Mouse (Mus musculus) cerebellum, adult 2 months (tissue): ENCODE data around the gene Lrrc40. TPM values are rescaled to one million over a fixed set of nuclear protein-coding genes. Genes with fewer than 3 reads are reported as not detected.

ENCODE experiments used
- DNase-seq, 2 experiments: peaks; one replicate each; pipeline ENCODE4 v3.0.0; 2021
- H3K27ac ChIP-seq: fragments of 200-500 bp; 2 replicates; pipeline ENCODE4 v1.5.1; 2012; ENCODE audit warnings: low read length, control low read depth, inconsistent platforms; ENCODE audit not compliant: insufficient read depth
- H3K27me3 ChIP-seq: fragments of 200-500 bp; 2 replicates; pipeline ENCODE4 v1.6.1; 2012; ENCODE audit warnings: inconsistent platforms, mild to moderate bottlenecking, low read length, moderate library complexity; ENCODE audit not compliant: control insufficient read depth, insufficient read depth
- H3K4me1 ChIP-seq: fragments of 200-500 bp; 2 replicates; pipeline ENCODE4 v1.6.1; 2011; ENCODE audit warnings: low read length; ENCODE audit not compliant: control insufficient read depth, insufficient read depth
- H3K4me3 ChIP-seq: fragments of 200-500 bp; replicated peaks from 2 replicates; pipeline ENCODE3; 2011; ENCODE audit warnings: mild to moderate bottlenecking, low read depth, low read length, control low read depth; ENCODE audit not compliant: insufficient read depth
- CTCF ChIP-seq: fragments of 200-500 bp; IDR thresholded peaks from 2 replicates; pipeline ENCODE4 v1.5.1; 2011; ENCODE audit warnings: low read depth, mild to moderate bottlenecking, control low read depth, low read length, moderate library complexity, borderline replicate concordance; ENCODE audit not compliant: insufficient read depth
- POLR2A ChIP-seq: fragments of 200-500 bp; IDR thresholded peaks from 2 replicates; pipeline ENCODE4 v1.6.1; 2011; ENCODE audit warnings: low read length, control low read depth, borderline replicate concordance; ENCODE audit not compliant: insufficient read depth
- WGBS: fragments of 180-500 bp; shearing (Covaris S2); methylation state at CpG from one replicate; pipeline ENCODE4 v1.1.7; 2018; 5-methylcytosine and 5-hydroxymethylcytosine counted together
- polyA plus RNA-seq: library from polyadenylated mRNA; depleted of rRNA; stranded (reverse); fragments of >200 nt; gene quantifications from 2 replicates; pipeline ENCODE4 v1.2.3, GENCODE M21; 2012

Gene Lrrc40
- polyA plus RNA-seq, 1 experiment = 23.3 TPM

- Histone ChIP-seq H3K27ac (no peak overlapping the region), H3K4me3 (peak overlapping the region; percentile 93), H3K27me3 (no peaks in the 10 kb centered on the region), H3K4me1 (peaks cover 2% of the 10 kb centered on the region; the same call in 1 of the 2 replicates)
- no peak for TF ChIP-seq POLR2A
- TF ChIP-seq CTCF = no peak
- DNase-seq = no peak
- 3% methylated on average over 4 of the region's 4 CpGs for WGBS
These were observed 4.4 kb upstream of the Lrrc40 start for GRCm38 (mm10) chr3:158032106-158032505.

- peak in 1 of 2 experiments; percentile 31 for DNase-seq
- WGBS = 3% methylated on average over 11 of the region's 11 CpGs
- TF ChIP-seq CTCF = no peak
- no peak for TF ChIP-seq POLR2A
- Histone ChIP-seq H3K4me3 (peak overlapping the region; percentile 94), H3K4me1 (no peaks in the 10 kb centered on the region; the same call in 1 of the 2 replicates), H3K27me3 (no peaks in the 10 kb centered on the region), H3K27ac (peak overlapping the region; percentile 87; the same call in 1 of the 2 replicates)
These were observed 596 bp upstream of the Lrrc40 start for GRCm38 (mm10) chr3:158035866-158036265.

- no peaks in the 10 kb centered on the region for H3K27me3 ChIP-seq
- 85% methylated on average over 3 of the region's 3 CpGs for WGBS
- no peak overlapping the region for H3K4me3 ChIP-seq
- no peak overlapping the region for H3K27ac ChIP-seq
- H3K4me1 ChIP-seq = no peaks in the 10 kb centered on the region
- no peak for DNase-seq
- TF ChIP-seq CTCF (no peak), POLR2A (no peak)
These were observed 1.6 kb downstream of the Lrrc40 start for GRCm38 (mm10) chr3:158038106-158038505.

GRCm38 (mm10) chr3:158040755-158041154 lies 4.3 kb downstream of the Lrrc40 start:
- Histone ChIP-seq H3K4me1 (no peaks in the 10 kb centered on the region), H3K27me3 (no peaks in the 10 kb centered on the region), H3K27ac (no peak overlapping the region), H3K4me3 (no peak overlapping the region)
- no peak for TF ChIP-seq POLR2A
- no peak for DNase-seq
- 72% methylated on average over 2 of the region's 2 CpGs for WGBS

GRCm38 (mm10) chr3:158049508-158049907 lies 13.0 kb downstream of the Lrrc40 start:
- WGBS = 85% methylated on average over 2 of the region's 2 CpGs
- Histone ChIP-seq H3K4me1 (no peaks in the 10 kb centered on the region), H3K4me3 (no peak overlapping the region), H3K27me3 (no peaks in the 10 kb centered on the region), H3K27ac (no peak overlapping the region)
- TF ChIP-seq POLR2A = no peak
- DNase-seq = no peak

- no peaks in the 10 kb centered on the region for H3K27me3 ChIP-seq
- no peak overlapping the region for H3K27ac ChIP-seq
- no peak overlapping the region for H3K4me3 ChIP-seq
- DNase-seq = no peak
- 79% methylated on average over 2 of the region's 2 CpGs for WGBS
- TF ChIP-seq CTCF (no peak), POLR2A (no peak)
- H3K4me1 ChIP-seq = no peaks in the 10 kb centered on the region
These were observed 24.3 kb downstream of the Lrrc40 start for GRCm38 (mm10) chr3:158060621-158061291.

GRCm38 (mm10) chr3:158061811-158062523 lies 25.5 kb downstream of the Lrrc40 start:
- Histone ChIP-seq H3K27ac (no peak overlapping the region), H3K27me3 (no peaks in the 10 kb centered on the region), H3K4me3 (no peak overlapping the region), H3K4me1 (no peaks in the 10 kb centered on the region)
- no peak for TF ChIP-seq CTCF
- TF ChIP-seq POLR2A = no peak
- no peak for DNase-seq
- WGBS = 84% methylated on average over 5 of the region's 5 CpGs

- Histone ChIP-seq H3K4me1 (no peaks in the 10 kb centered on the region), H3K27ac (no peak overlapping the region), H3K27me3 (no peaks in the 10 kb centered on the region), H3K4me3 (no peak overlapping the region)
- no peak for TF ChIP-seq POLR2A
- TF ChIP-seq CTCF = no peak
- DNase-seq = no peak
- 96% methylated on average over 2 of the region's 2 CpGs for WGBS
These were observed 28.8 kb downstream of the Lrrc40 start for GRCm38 (mm10) chr3:158065256-158065655.
